Mouse (Mus musculus): Measurements from ENCODE around the gene Nmd3.

DNA sequence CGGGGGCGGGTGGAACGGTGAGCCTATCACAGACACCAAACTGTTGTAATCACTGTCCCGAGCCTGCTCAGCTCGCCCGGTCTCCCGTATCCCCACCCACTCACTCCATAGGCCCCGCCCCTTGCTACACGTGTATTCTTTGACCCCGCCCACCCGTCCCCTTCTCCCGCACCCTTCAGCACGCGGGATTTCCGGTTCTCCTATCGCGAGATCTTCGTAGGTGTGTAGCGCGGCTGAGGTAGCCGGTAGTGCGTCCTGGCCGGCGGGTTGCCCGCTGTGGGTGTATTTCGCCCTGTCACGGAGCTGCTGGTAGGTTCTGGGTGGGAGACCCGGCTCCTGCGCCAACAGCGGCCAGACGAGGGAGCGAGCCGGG, at the start of gene Nmd3:
- TF ChIP-seq CTCF (IDR thresholded peaks at IDR 0.05; ENCODE audit: low read depth) (0 out of 2 replicates have a peak, but pooled peaks have one; percentile 10), EP300 (optimal IDR thresholded peaks at IDR 0.05) (peak; percentile 88)
